Mouse (Mus musculus): ENCODE results near the gene Gnao1. TPM values are rescaled to one million over a fixed set of nuclear protein-coding genes. Genes with fewer than 3 reads are reported as not detected.
A peak's percentile ranks its signal among the peaks of the same experiment; 100 is the strongest.

The Gnao1 gene
- polyA plus RNA-seq (2015; fragmentation: Nextera tagmentation; extraction: Ambion mirVana) = 9.4 and 12.2 TPM in 2 replicates

- Histone ChIP-seq H3K9ac (peak within 1 kb of the TSS; percentile 76), H3K4me2 (peak within 1 kb of the TSS; percentile 88), H3K4me1 (peaks cover 36% of the 10 kb centered on the region), H3K9me3 (no peaks in the 10 kb centered on the region), H3K36me3 (no peaks in the 10 kb centered on the region), H3K4me3 (peak within 1 kb of the TSS; percentile 66), H3K27ac (no peak within 1 kb of the TSS), H3K27me3 (peaks cover 30% of the 10 kb centered on the region)
- no peak for ATAC-seq (ENCODE audit: insufficient number of reproducible peaks, insufficient read depth, low FRiP score, low TSS enrichment, low read depth)
- 8% methylated on average over 9 of the region's 9 CpGs for WGBS
Measured at GRCm38 (mm10) chr8:93809686-93810027, at the start of gene Gnao1. TSS of gene Gnao1 (plus strand) at chr8:93809966.

DNA sequence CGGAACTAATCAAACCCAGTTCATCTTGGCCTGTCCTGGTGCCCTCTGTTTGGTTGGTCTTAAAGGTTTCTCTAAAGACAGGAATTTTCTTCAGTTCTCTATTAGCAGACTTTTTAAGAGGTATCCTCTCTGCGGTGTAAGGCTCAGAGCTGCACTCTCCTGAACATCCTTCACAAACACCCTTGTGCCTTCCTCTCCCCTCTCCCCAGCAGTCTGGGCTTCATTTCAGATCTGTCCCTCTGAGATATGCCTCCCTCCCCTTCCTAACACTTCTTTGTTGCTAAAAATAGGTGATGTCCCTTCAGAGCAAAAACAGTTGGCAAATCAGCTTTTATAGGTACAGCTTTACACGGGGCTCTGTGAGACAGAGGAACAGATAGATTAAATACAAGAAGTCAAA is 32.2 kb upstream of the Gnao1 start:
- no peak for ATAC-seq (ENCODE audit: insufficient number of reproducible peaks, insufficient read depth, low FRiP score, low TSS enrichment, low read depth)
- H3K9me3 ChIP-seq = no peaks in the 10 kb centered on the region
- WGBS = 53% methylated on average over 3 of the region's 3 CpGs

DNA sequence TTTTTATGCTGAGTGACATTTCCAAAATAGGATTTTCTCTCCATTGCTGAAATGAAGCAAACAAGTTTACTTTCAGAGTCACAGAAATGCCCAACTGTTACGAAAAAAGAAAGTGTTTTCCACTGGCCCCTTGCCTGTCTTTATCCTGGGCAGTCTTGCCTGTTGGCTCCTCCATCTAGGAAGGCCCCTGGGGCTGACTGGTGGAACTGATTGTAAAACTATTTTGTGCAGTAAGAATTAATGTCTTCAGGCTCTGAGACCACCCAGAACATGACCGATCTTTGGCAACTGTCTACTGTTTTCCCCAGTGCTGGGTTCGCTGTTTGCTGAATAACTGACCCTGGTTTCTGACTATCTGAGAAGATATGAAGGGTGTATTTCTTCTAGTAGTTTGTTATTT is 540 bp upstream of the Gnao1 start:
- Histone ChIP-seq H3K4me3 (no peak overlapping the region), H3K4me1 (peaks cover 31% of the 10 kb centered on the region), H3K9me3 (no peaks in the 10 kb centered on the region), H3K9ac (no peak overlapping the region), H3K27ac (no peak overlapping the region), H3K27me3 (peaks cover 30% of the 10 kb centered on the region), H3K36me3 (no peaks in the 10 kb centered on the region), H3K4me2 (no peak overlapping the region)
- WGBS = 71% methylated on average over 3 of the region's 3 CpGs
- ATAC-seq (ENCODE audit: insufficient number of reproducible peaks, insufficient read depth, low FRiP score, low TSS enrichment, low read depth) = no peak

More for the DNA sequence above, 32.2 kb upstream of the Gnao1 start:
- Histone ChIP-seq H3K27ac (no peak overlapping the region), H3K4me2 (no peak overlapping the region), H3K36me3 (no peaks in the 10 kb centered on the region), H3K4me1 (no peaks in the 10 kb centered on the region), H3K9ac (no peak overlapping the region), H3K4me3 (no peak overlapping the region), H3K27me3 (no peaks in the 10 kb centered on the region)

- H3K4me2 ChIP-seq = peak overlapping the region; percentile 88
- no peaks in the 10 kb centered on the region for H3K36me3 ChIP-seq
- WGBS = under 1% methylated on average over 88 of the region's 116 CpGs
- H3K9me3 ChIP-seq = no peaks in the 10 kb centered on the region
- peak overlapping the region; percentile 76 for H3K9ac ChIP-seq
- no peak overlapping the region for H3K27ac ChIP-seq
- ATAC-seq (ENCODE audit: insufficient number of reproducible peaks, insufficient read depth, low FRiP score, low TSS enrichment, low read depth) = peak; percentile 86
- H3K27me3 ChIP-seq = peaks cover 30% of the 10 kb centered on the region
- peaks cover 36% of the 10 kb centered on the region for H3K4me1 ChIP-seq
- peak overlapping the region; percentile 66 for H3K4me3 ChIP-seq
Measured at GRCm38 (mm10) chr8:93810028-93810858, 477 bp downstream of the Gnao1 start.

GRCm38 (mm10) chr8:93810859-93811602 is 1.3 kb downstream of the Gnao1 start:
- Histone ChIP-seq H3K27ac (no peak overlapping the region), H3K9ac (peak overlapping the region; percentile 76), H3K27me3 (peaks cover 30% of the 10 kb centered on the region), H3K4me3 (peak overlapping the region; percentile 66), H3K4me2 (peak overlapping the region; percentile 88), H3K9me3 (no peaks in the 10 kb centered on the region), H3K4me1 (peaks cover 36% of the 10 kb centered on the region), H3K36me3 (no peaks in the 10 kb centered on the region)
- ATAC-seq (ENCODE audit: insufficient number of reproducible peaks, insufficient read depth, low FRiP score, low TSS enrichment, low read depth) = no peak; the same call in 1 of the 2 replicates
- under 1% methylated on average over 52 of the region's 53 CpGs for WGBS

DNA sequence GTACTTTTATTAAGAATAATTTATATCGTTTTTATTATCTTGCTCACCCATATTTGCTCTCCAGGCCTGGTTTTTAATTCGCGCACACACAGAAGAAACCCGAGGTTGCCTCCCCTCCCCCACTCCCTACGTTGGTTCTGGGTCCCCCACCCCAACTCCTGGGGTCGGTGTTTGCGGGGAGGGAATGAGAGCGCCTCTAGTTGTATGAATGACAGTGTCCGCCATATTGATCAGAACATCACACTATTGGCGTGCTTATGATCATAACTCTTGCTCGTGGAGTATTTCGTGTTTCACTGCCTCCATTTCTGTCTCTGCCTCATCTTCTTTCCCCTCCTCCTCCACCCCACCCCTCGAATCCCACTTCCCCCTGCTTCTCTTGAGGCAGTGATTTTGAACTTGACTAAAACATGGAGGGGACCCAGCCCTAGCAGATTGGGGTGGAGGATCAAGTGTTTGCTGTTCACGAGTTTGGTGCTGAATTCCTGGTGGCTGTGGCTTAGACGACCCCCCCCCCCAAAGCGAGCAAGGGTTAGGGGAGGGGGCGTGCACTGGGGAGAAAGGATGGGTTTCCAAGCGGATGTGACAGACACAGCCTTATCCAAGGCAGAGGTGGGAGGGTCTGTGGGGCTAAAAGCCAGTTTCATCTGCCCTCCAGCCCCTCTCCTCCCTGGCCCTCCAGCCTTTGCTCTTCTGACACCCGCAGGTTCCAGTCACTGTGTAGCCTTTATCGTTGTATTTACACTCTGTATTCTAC is 2.1 kb downstream of the Gnao1 start:
- Histone ChIP-seq H3K9me3 (no peaks in the 10 kb centered on the region), H3K4me3 (peak overlapping the region; percentile 66), H3K9ac (0 out of 2 replicates have a peak overlapping the region, but pooled peaks have one; percentile 44), H3K4me1 (peaks cover 36% of the 10 kb centered on the region), H3K27ac (no peak overlapping the region), H3K27me3 (peaks cover 30% of the 10 kb centered on the region), H3K4me2 (peak overlapping the region; percentile 88), H3K36me3 (no peaks in the 10 kb centered on the region)
- WGBS = 11% methylated on average over 20 of the region's 20 CpGs
- no peak for ATAC-seq (ENCODE audit: insufficient number of reproducible peaks, insufficient read depth, low FRiP score, low TSS enrichment, low read depth)

DNA sequence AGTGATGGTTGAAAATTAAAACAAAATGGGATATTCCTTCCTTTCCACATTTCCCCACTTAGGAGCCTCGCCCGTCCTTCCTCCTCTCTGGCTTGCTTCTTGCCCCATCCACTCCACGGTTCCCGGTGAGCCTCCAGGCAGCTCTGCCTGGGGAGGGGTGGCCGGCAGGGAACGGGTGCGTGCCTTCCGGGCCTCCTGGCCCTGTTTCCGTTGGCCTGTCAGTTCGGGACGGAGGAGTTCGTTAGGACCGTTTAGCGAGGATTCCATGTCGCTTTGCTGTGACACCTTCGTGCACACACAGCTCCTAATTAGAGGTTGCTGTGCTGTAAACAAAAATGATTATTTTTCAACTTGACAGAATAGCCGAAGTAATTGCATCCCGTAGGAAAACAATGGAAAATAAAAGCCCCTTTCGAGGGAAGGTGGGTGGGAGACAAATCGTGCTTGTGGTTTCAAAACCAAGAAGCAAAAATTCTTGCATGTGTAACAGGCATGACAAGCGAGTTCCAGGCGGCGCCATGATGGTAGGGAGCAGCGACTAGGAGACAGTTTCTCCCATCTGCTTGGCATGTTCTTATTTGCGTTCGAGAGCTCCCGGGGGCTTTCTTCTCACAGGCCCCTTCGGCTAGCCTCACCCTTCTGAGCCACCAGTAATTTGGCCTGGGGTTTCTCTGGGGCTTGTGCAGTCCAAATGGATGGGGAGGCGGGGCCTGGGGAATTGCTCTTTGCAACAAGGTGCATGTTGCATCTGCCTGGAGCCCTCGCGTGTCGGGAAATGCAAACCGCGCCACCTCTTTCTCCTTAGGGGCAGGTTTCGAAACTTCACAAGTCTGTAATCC is 3.0 kb downstream of the Gnao1 start:
- no peaks in the 10 kb centered on the region for H3K9me3 ChIP-seq
- peak overlapping the region; percentile 55 for H3K9ac ChIP-seq
- no peak for ATAC-seq (ENCODE audit: insufficient number of reproducible peaks, insufficient read depth, low FRiP score, low TSS enrichment, low read depth)
- peaks cover 30% of the 10 kb centered on the region for H3K27me3 ChIP-seq
- peak overlapping the region; percentile 88 for H3K4me2 ChIP-seq
- peak overlapping the region; percentile 66 for H3K4me3 ChIP-seq
- peaks cover 36% of the 10 kb centered on the region for H3K4me1 ChIP-seq
- WGBS = 3% methylated on average over 35 of the region's 35 CpGs
- no peaks in the 10 kb centered on the region for H3K36me3 ChIP-seq
- no peak overlapping the region for H3K27ac ChIP-seq

- Histone ChIP-seq H3K9ac (peak overlapping the region; percentile 55), H3K27me3 (peaks cover 30% of the 10 kb centered on the region), H3K4me2 (peak overlapping the region; percentile 88), H3K9me3 (no peaks in the 10 kb centered on the region), H3K4me1 (peaks cover 36% of the 10 kb centered on the region), H3K4me3 (peak overlapping the region; percentile 66), H3K27ac (no peak overlapping the region), H3K36me3 (no peaks in the 10 kb centered on the region)
- under 1% methylated on average over 26 of the region's 26 CpGs for WGBS
- ATAC-seq (ENCODE audit: insufficient number of reproducible peaks, insufficient read depth, low FRiP score, low TSS enrichment, low read depth) = peak; percentile 86
Measured at GRCm38 (mm10) chr8:93813405-93813761, 3.6 kb downstream of the Gnao1 start.

DNA sequence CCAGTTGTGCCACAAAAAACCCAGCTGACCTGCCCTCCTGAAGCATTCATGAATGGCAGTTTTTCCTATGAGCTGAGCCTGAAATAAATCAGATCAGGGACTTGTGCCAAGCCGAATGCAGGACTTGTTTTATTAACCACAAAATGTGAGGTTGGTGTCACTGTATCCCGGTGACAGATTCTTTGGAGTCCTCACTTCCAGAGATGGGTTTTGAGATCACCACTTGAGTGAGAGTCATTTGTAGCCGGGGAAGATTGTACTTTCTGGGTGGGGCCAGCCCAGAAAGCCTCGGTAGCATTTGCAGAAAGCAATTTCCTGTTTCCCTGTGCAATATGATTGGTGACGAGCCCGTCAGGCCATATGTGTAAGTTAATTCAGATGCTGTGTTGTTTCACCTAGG is 4.5 kb downstream of the Gnao1 start:
- no peak for ATAC-seq (ENCODE audit: insufficient number of reproducible peaks, insufficient read depth, low FRiP score, low TSS enrichment, low read depth)
- Histone ChIP-seq H3K4me2 (no peak overlapping the region), H3K9me3 (no peaks in the 10 kb centered on the region), H3K9ac (peak overlapping the region; percentile 36; the same call in 1 of the 2 replicates), H3K27ac (no peak overlapping the region), H3K27me3 (peaks cover 28% of the 10 kb centered on the region), H3K4me1 (peaks cover 36% of the 10 kb centered on the region), H3K4me3 (no peak overlapping the region), H3K36me3 (no peaks in the 10 kb centered on the region)
- WGBS = 47% methylated on average over 6 of the region's 6 CpGs

DNA sequence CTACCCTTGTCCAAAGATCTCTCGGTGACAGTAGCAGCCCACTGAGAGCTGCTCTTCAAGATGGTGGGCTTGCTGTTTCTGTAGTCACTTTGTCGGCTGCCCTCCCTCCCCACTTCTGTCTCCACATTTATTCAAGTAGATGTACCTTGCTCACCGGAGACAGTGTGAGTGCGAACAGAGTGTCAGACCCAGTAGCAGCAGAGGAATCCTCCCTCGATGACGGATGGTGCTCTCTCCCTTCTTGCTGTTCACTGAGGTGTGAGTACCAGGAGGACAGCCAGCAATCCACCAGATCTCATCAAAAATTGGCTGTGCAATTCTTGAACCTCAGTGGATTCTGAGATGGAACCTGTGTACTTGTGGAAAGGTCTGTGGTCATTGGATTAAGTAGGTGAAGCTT is 6.5 kb downstream of the Gnao1 start:
- no peaks in the 10 kb centered on the region for H3K36me3 ChIP-seq
- no peak for ATAC-seq (ENCODE audit: insufficient number of reproducible peaks, insufficient read depth, low FRiP score, low TSS enrichment, low read depth)
- no peak overlapping the region for H3K4me3 ChIP-seq
- no peaks in the 10 kb centered on the region for H3K9me3 ChIP-seq
- H3K9ac ChIP-seq = no peak overlapping the region
- peaks cover 39% of the 10 kb centered on the region for H3K4me1 ChIP-seq
- whole genome bisulfite sequencing = 89% methylated on average over 6 of the region's 6 CpGs
- peaks cover 17% of the 10 kb centered on the region for H3K27me3 ChIP-seq
- H3K4me2 ChIP-seq = no peak overlapping the region
- no peak overlapping the region for H3K27ac ChIP-seq

GRCm38 (mm10) chr8:93817366-93817765 is 7.6 kb downstream of the Gnao1 start:
- H3K9me3 ChIP-seq = no peaks in the 10 kb centered on the region
- peaks cover 28% of the 10 kb centered on the region for H3K4me1 ChIP-seq
- H3K36me3 ChIP-seq = no peaks in the 10 kb centered on the region
- WGBS = 91% methylated on average over 1 of the region's 1 CpGs
- no peak for ATAC-seq (ENCODE audit: insufficient number of reproducible peaks, insufficient read depth, low FRiP score, low TSS enrichment, low read depth)
- no peak overlapping the region for H3K4me3 ChIP-seq
- H3K9ac ChIP-seq = no peak overlapping the region
- H3K27me3 ChIP-seq = peaks cover 6% of the 10 kb centered on the region
- no peak overlapping the region for H3K4me2 ChIP-seq
- no peak overlapping the region for H3K27ac ChIP-seq

Measured in embryonic facial prominence, embryonic 13.5 days (tissue).